Mouse (Mus musculus): ENCODE results near the gene Gm28230. TPM values are rescaled to one million over a fixed set of nuclear protein-coding genes. Genes with fewer than 3 reads are reported as not detected.

Gene Gm28230
- polyA plus RNA-seq, 1 experiment from 2014 or later, result not detected

DNA sequence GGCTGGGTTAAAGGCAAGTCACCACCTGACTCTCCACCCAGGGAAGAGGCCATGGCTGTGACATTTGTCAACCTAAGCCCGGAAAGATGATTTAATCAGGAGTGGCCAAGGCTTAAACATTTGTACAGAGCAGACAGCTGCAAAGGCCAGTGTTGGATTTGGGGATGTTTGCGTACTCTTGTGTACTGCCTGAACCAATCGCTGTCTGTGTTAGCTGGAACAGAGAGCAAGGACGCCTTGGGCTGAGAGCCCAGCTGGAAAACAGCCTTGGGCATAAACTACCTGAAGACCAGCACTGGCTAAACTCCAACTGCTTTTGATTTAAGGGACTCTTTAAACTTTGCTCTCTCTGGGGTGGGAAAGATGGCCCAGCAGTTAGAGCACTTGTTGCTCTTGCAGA is 17.9 kb upstream of the Gm28230 start:
- H3K4me3 ChIP-seq (ENCODE audit: low read length), result no peak overlapping the region
- H3K9ac ChIP-seq (ENCODE audit: low read length), result no peak overlapping the region
- no peak for ATAC-seq (replicated peaks; ENCODE audit: extremely low read depth, insufficient read depth, low FRiP score)
- H3K27ac ChIP-seq (ENCODE audit: low read length), result no peak overlapping the region
- H3K4me1 ChIP-seq (ENCODE audit: control insufficient read depth, insufficient read depth, low read length), result peaks cover 10% of the 10 kb centered on the region; the same call in 1 of the 2 replicates
- 20% methylated on average over 4 of the region's 4 CpGs for WGBS
- H3K4me2 ChIP-seq (ENCODE audit: low read depth, low read length), result no peak overlapping the region
- H3K36me3 ChIP-seq (ENCODE audit: control insufficient read depth, insufficient read depth), result no peaks in the 10 kb centered on the region
- H3K9me3 ChIP-seq (replicated peaks; ENCODE audit: control insufficient read depth, low read length), result no peaks in the 10 kb centered on the region
- peaks cover 94% of the 10 kb centered on the region for H3K27me3 ChIP-seq (ENCODE audit: control insufficient read depth, insufficient read depth, low read length)

GRCm38 (mm10) chr2:74709465-74710419 is 16.8 kb upstream of the Gm28230 start:
- Histone ChIP-seq H3K4me2 (ENCODE audit: low read depth, low read length) (no peak overlapping the region), H3K36me3 (ENCODE audit: control insufficient read depth, insufficient read depth) (no peaks in the 10 kb centered on the region), H3K9me3 (replicated peaks; ENCODE audit: control insufficient read depth, low read length) (no peaks in the 10 kb centered on the region), H3K4me3 (ENCODE audit: low read length) (no peak overlapping the region), H3K4me1 (ENCODE audit: control insufficient read depth, insufficient read depth, low read length) (peaks cover 10% of the 10 kb centered on the region; the same call in 1 of the 2 replicates), H3K27ac (ENCODE audit: low read length) (no peak overlapping the region), H3K9ac (ENCODE audit: low read length) (no peak overlapping the region), H3K27me3 (ENCODE audit: control insufficient read depth, insufficient read depth, low read length) (peaks cover 94% of the 10 kb centered on the region)
- ATAC-seq (replicated peaks; ENCODE audit: extremely low read depth, insufficient read depth, low FRiP score), result no peak
- 8% methylated on average over 5 of the region's 5 CpGs for WGBS

- H3K9me3 ChIP-seq (replicated peaks; ENCODE audit: control insufficient read depth, low read length), result no peaks in the 10 kb centered on the region
- H3K4me2 ChIP-seq (ENCODE audit: low read depth, low read length), result no peak overlapping the region
- H3K4me3 ChIP-seq (ENCODE audit: low read length), result no peak overlapping the region
- H3K4me1 ChIP-seq (ENCODE audit: control insufficient read depth, insufficient read depth, low read length), result peaks cover 7% of the 10 kb centered on the region; the same call in 1 of the 2 replicates
- no peak overlapping the region for H3K9ac ChIP-seq (ENCODE audit: low read length)
- no peaks in the 10 kb centered on the region for H3K36me3 ChIP-seq (ENCODE audit: control insufficient read depth, insufficient read depth)
- 2% methylated on average over 16 of the region's 16 CpGs for WGBS
- H3K27ac ChIP-seq (ENCODE audit: low read length), result no peak overlapping the region
- ATAC-seq (replicated peaks; ENCODE audit: extremely low read depth, insufficient read depth, low FRiP score), result no peak
- H3K27me3 ChIP-seq (ENCODE audit: control insufficient read depth, insufficient read depth, low read length), result peaks cover 92% of the 10 kb centered on the region
Measured at GRCm38 (mm10) chr2:74710929-74711543, 15.5 kb upstream of the Gm28230 start.

- H3K27ac ChIP-seq (ENCODE audit: low read length), result no peak within 1 kb of the TSS
- H3K4me1 ChIP-seq (ENCODE audit: control insufficient read depth, insufficient read depth, low read length), result peaks cover 7% of the 10 kb centered on the region; the same call in 1 of the 2 replicates
- H3K9me3 ChIP-seq (replicated peaks; ENCODE audit: control insufficient read depth, low read length), result no peaks in the 10 kb centered on the region
- H3K36me3 ChIP-seq (ENCODE audit: control insufficient read depth, insufficient read depth), result no peaks in the 10 kb centered on the region
- H3K4me2 ChIP-seq (ENCODE audit: low read depth, low read length), result peak within 1 kb of the TSS; percentile 67
- ATAC-seq (replicated peaks; ENCODE audit: extremely low read depth, insufficient read depth, low FRiP score), result no peak
- 1% methylated on average over 64 of the region's 65 CpGs for WGBS
- H3K9ac ChIP-seq (ENCODE audit: low read length), result peak within 1 kb of the TSS; percentile 17; the same call in 1 of the 2 replicates
- peak within 1 kb of the TSS; percentile 50 for H3K4me3 ChIP-seq (ENCODE audit: low read length)
- peaks cover 92% of the 10 kb centered on the region for H3K27me3 ChIP-seq (ENCODE audit: control insufficient read depth, insufficient read depth, low read length)
Measured at GRCm38 (mm10) chr2:74711721-74712621, 14.6 kb upstream of the Gm28230 start, which contains the start of the genes Hoxd3 and Hoxd4. TSS of gene Hoxd3 (plus strand) at chr2:74711927. TSS of gene Hoxd4 (plus strand) at chr2:74711929.

- ATAC-seq (replicated peaks; ENCODE audit: extremely low read depth, insufficient read depth, low FRiP score), result no peak
- peaks cover 91% of the 10 kb centered on the region for H3K27me3 ChIP-seq (ENCODE audit: control insufficient read depth, insufficient read depth, low read length)
- WGBS, result 10% methylated on average over 19 of the region's 19 CpGs
- H3K4me2 ChIP-seq (ENCODE audit: low read depth, low read length), result no peak overlapping the region
- no peak overlapping the region; the same call in 1 of the 2 replicates for H3K4me3 ChIP-seq (ENCODE audit: low read length)
- no peaks in the 10 kb centered on the region for H3K36me3 ChIP-seq (ENCODE audit: control insufficient read depth, insufficient read depth)
- no peaks in the 10 kb centered on the region for H3K9me3 ChIP-seq (replicated peaks; ENCODE audit: control insufficient read depth, low read length)
- H3K4me1 ChIP-seq (ENCODE audit: control insufficient read depth, insufficient read depth, low read length), result peaks cover 7% of the 10 kb centered on the region; the same call in 1 of the 2 replicates
- no peak overlapping the region for H3K9ac ChIP-seq (ENCODE audit: low read length)
- no peak overlapping the region for H3K27ac ChIP-seq (ENCODE audit: low read length)
Measured at GRCm38 (mm10) chr2:74713239-74714150, 13.0 kb upstream of the Gm28230 start.

DNA sequence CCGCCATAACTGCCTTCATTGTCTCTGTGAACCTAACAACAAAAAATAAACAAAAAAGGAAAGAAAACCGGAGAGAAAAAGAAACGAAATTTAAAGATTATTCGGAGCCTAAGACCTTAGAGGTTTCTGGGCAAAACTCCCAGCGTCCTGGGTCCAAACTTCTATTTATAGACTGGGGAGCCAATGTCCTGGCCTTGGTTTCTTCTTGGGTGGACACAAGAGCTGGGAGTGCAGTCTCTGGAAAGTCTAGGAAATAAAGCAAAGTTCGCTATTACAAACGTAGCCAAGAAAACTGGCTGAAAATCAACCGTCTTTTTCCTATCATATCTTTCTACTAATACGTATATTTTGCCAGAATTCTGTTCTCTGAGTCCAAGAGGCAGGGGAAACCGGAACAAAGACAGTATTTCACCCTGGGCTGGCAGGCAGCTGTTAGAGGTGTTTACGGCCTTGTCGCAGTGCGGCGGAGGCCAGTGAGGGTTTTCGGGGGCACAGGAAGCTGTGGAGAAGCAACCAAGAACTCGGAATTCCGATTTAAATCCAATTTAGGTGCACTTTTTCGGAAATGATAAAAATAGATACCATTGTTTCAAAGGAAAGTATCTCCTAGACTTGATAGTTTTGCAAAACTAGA is 12.3 kb upstream of the Gm28230 start:
- Histone ChIP-seq H3K9ac (ENCODE audit: low read length) (no peak overlapping the region), H3K27me3 (ENCODE audit: control insufficient read depth, insufficient read depth, low read length) (peaks cover 91% of the 10 kb centered on the region), H3K4me2 (ENCODE audit: low read depth, low read length) (no peak overlapping the region), H3K27ac (ENCODE audit: low read length) (no peak overlapping the region), H3K4me3 (ENCODE audit: low read length) (no peak overlapping the region; the same call in 1 of the 2 replicates), H3K36me3 (ENCODE audit: control insufficient read depth, insufficient read depth) (no peaks in the 10 kb centered on the region), H3K9me3 (replicated peaks; ENCODE audit: control insufficient read depth, low read length) (no peaks in the 10 kb centered on the region), H3K4me1 (ENCODE audit: control insufficient read depth, insufficient read depth, low read length) (peaks cover 7% of the 10 kb centered on the region; the same call in 1 of the 2 replicates)
- no peak for ATAC-seq (replicated peaks; ENCODE audit: extremely low read depth, insufficient read depth, low FRiP score)
- 11% methylated on average over 18 of the region's 18 CpGs for WGBS

GRCm38 (mm10) chr2:74714881-74715280 is 11.6 kb upstream of the Gm28230 start:
- no peak overlapping the region for H3K9ac ChIP-seq (ENCODE audit: low read length)
- peaks cover 90% of the 10 kb centered on the region for H3K27me3 ChIP-seq (ENCODE audit: control insufficient read depth, insufficient read depth, low read length)
- H3K4me3 ChIP-seq (ENCODE audit: low read length), result no peak overlapping the region
- H3K36me3 ChIP-seq (ENCODE audit: control insufficient read depth, insufficient read depth), result no peaks in the 10 kb centered on the region
- WGBS, result under 1% methylated on average over 14 of the region's 14 CpGs
- peaks cover 7% of the 10 kb centered on the region; the same call in 1 of the 2 replicates for H3K4me1 ChIP-seq (ENCODE audit: control insufficient read depth, insufficient read depth, low read length)
- H3K27ac ChIP-seq (ENCODE audit: low read length), result no peak overlapping the region
- H3K9me3 ChIP-seq (replicated peaks; ENCODE audit: control insufficient read depth, low read length), result no peaks in the 10 kb centered on the region
- no peak overlapping the region for H3K4me2 ChIP-seq (ENCODE audit: low read depth, low read length)
- ATAC-seq (replicated peaks; ENCODE audit: extremely low read depth, insufficient read depth, low FRiP score), result no peak

Data from heart, embryonic 16.5 days (tissue).